Mouse (Mus musculus) spleen, postnatal 4 days (tissue): Measurements from ENCODE around the gene Gm49673.
"Not testable (repeated sequence)": the region's sequence is repeated elsewhere in the genome, so short reads cannot be mapped to it uniquely, and the experiment has no call there.

Source experiments
- DNase-seq, 2 experiments: peaks; one replicate each; pipeline ENCODE4 v3.0.0; 2022; ENCODE audit warnings: low spot score in 2 of 2

Gene Gm49673

GRCm38 (mm10) chr17:8039916-8040635 is 107.5 kb downstream of the Gm49673 start:
- DNase-seq = not testable (repeated sequence)

GRCm38 (mm10) chr17:8036976-8037375 is 110.6 kb downstream of the Gm49673 start:
- DNase-seq = not testable (repeated sequence)
